9 mouse cellular contexts compared by ENCODE assay signal in genomic region chr5:111409412-111410044, GRCm38 (mm10). TPM values are rescaled to one million over a fixed set of nuclear protein-coding genes. Genes with fewer than 3 reads are reported as not detected.
DNase-seq lines count a peak whose midpoint lies in the region; ATAC-seq and TF ChIP-seq lines count a peak whose summit lies in the region.
"Had no signal": no experiment of that assay in that cellular context is flagged by ENCODE, and none has a peak within 500 bp of the region (broad histone marks: within the 10 kb centered on the region; RNA-seq: fewer than 3 reads in every experiment).

No protein-coding gene starts in this region.

- H3K4me3 ChIP-seq in neural tube, embryonic 11.5 days (ENCODE audit: low read depth, low read length) = no peak overlapping the region
- no peak overlapping the region for H3K4me3 ChIP-seq in intestine, embryonic 15.5 days (replicated peaks)
- H3K4me3 ChIP-seq in olfactory bulb, adult 2 months (ENCODE audit: insufficient read depth, low read depth, low read length) = no peak overlapping the region
- H3K4me3 ChIP-seq in forebrain, embryonic 16.5 days (replicated peaks; ENCODE audit: low read length) = no peak overlapping the region
- no peak overlapping the region for H3K4me3 ChIP-seq in hindbrain, embryonic 11.5 days (ENCODE audit: low read depth, low read length)

- DNase-seq in adrenal gland, postnatal 10 days = peak; percentile 42
- DNase-seq in adrenal gland, adult (ENCODE audit: inconsistent age in 2 of 2, low spot score in 1 of 2) = no peak
- peak; percentile 55 for DNase-seq in neural tube, embryonic 11.5 days (ENCODE audit: low spot score)
- no peak for DNase-seq in neural tube, embryonic 10.5 days (ENCODE audit: extremely low spot score, low spot score)
- DNase-seq in hindbrain, embryonic 11.5 days (ENCODE audit: low spot score) = no peak

- no peak overlapping the region for H3K4me2 ChIP-seq in neural tube, embryonic 11.5 days (ENCODE audit: low read depth)
- H3K4me2 ChIP-seq in intestine, embryonic 15.5 days (replicated peaks) = no peak overlapping the region
- H3K4me2 ChIP-seq in forebrain, embryonic 16.5 days (ENCODE audit: low read length) = no peak overlapping the region
- H3K4me2 ChIP-seq in hindbrain, embryonic 11.5 days (replicated peaks; ENCODE audit: low read depth, low read length) = no peak overlapping the region

- TF ChIP-seq POLR2A in olfactory bulb, adult 2 months (IDR thresholded peaks at IDR 0.05; ENCODE audit: insufficient read depth, low read depth, low read length) = no peak

- no peaks in the 10 kb centered on the region for H3K9me3 ChIP-seq in neural tube, embryonic 11.5 days (ENCODE audit: control insufficient read depth, low read length)
- no peaks in the 10 kb centered on the region for H3K9me3 ChIP-seq in intestine, embryonic 15.5 days
- no peaks in the 10 kb centered on the region for H3K9me3 ChIP-seq in forebrain, embryonic 16.5 days (ENCODE audit: control insufficient read depth, low read length)
- H3K9me3 ChIP-seq in hindbrain, embryonic 11.5 days (ENCODE audit: control insufficient read depth, low read length) = no peaks in the 10 kb centered on the region

- no peak for ATAC-seq in neural tube, embryonic 11.5 days (ENCODE audit: insufficient read depth, low FRiP score, low TSS enrichment)
- peak; percentile 32; the same call in 1 of the 2 replicates for ATAC-seq in intestine, embryonic 15.5 days
- no peak for ATAC-seq in forebrain, embryonic 16.5 days
- ATAC-seq in hindbrain, embryonic 11.5 days (ENCODE audit: low FRiP score) = no peak

- TF ChIP-seq CTCF in olfactory bulb, adult 2 months (IDR thresholded peaks at IDR 0.05; ENCODE audit: insufficient read depth, low read depth, low read length) = 0 out of 2 replicates have a peak, but pooled peaks have one; percentile 23

- no peak overlapping the region for H3K27ac ChIP-seq in neural tube, embryonic 11.5 days (ENCODE audit: low read depth, low read length)
- H3K27ac ChIP-seq in intestine, embryonic 15.5 days = peak overlapping the region; percentile 85; the same call in 1 of the 2 replicates
- H3K27ac ChIP-seq in olfactory bulb, adult 2 months (ENCODE audit: insufficient read depth, low read depth, low read length) = no peak overlapping the region
- no peak overlapping the region for H3K27ac ChIP-seq in forebrain, embryonic 16.5 days (ENCODE audit: low read length)
- no peak overlapping the region for H3K27ac ChIP-seq in hindbrain, embryonic 11.5 days (ENCODE audit: low read depth, low read length)

- 0 out of 2 replicates have a peak, but pooled peaks cover 2% of the 10 kb centered on the region for H3K27me3 ChIP-seq in neural tube, embryonic 11.5 days (ENCODE audit: control insufficient read depth, insufficient read depth, low read length)
- no peaks in the 10 kb centered on the region; the same call in 1 of the 2 replicates for H3K27me3 ChIP-seq in intestine, embryonic 15.5 days (replicated peaks)
- H3K27me3 ChIP-seq in forebrain, embryonic 16.5 days (replicated peaks; ENCODE audit: control insufficient read depth, insufficient read depth, low read length) = no peaks in the 10 kb centered on the region
- peaks cover 2% of the 10 kb centered on the region; the same call in 1 of the 2 replicates for H3K27me3 ChIP-seq in hindbrain, embryonic 11.5 days (ENCODE audit: control insufficient read depth, insufficient read depth, low read length)

- H3K9ac ChIP-seq in neural tube, embryonic 11.5 days (ENCODE audit: low read length) = no peak overlapping the region
- H3K9ac ChIP-seq in intestine, embryonic 15.5 days = no peak overlapping the region
- no peak overlapping the region for H3K9ac ChIP-seq in forebrain, embryonic 16.5 days (replicated peaks; ENCODE audit: low read depth, low read length)
- no peak overlapping the region for H3K9ac ChIP-seq in hindbrain, embryonic 11.5 days (ENCODE audit: low read depth, low read length)

- no peaks in the 10 kb centered on the region for H3K36me3 ChIP-seq in neural tube, embryonic 11.5 days (ENCODE audit: control insufficient read depth, insufficient read depth, low read length)
- H3K36me3 ChIP-seq in intestine, embryonic 15.5 days = no peaks in the 10 kb centered on the region
- no peaks in the 10 kb centered on the region for H3K36me3 ChIP-seq in forebrain, embryonic 16.5 days (ENCODE audit: control insufficient read depth, insufficient read depth)
- no peaks in the 10 kb centered on the region for H3K36me3 ChIP-seq in hindbrain, embryonic 11.5 days (ENCODE audit: control insufficient read depth, insufficient read depth, low read length)

- WGBS in neural tube, embryonic 11.5 days = 30% methylated on average over 1 of the region's 1 CpGs
- WGBS in intestine, embryonic 15.5 days = 7% methylated on average over 1 of the region's 1 CpGs
- WGBS in olfactory bulb, adult 2 months = 57% methylated on average over 1 of the region's 1 CpGs
- 20% methylated on average over 1 of the region's 1 CpGs for WGBS in forebrain, embryonic 16.5 days
- 48% methylated on average over 1 of the region's 1 CpGs for WGBS in hindbrain, embryonic 11.5 days

- H3K4me1 ChIP-seq in neural tube, embryonic 11.5 days (ENCODE audit: control insufficient read depth, insufficient read depth, low read length) = peaks cover 14% of the 10 kb centered on the region
- peaks cover 20% of the 10 kb centered on the region for H3K4me1 ChIP-seq in intestine, embryonic 15.5 days (replicated peaks)
- H3K4me1 ChIP-seq in olfactory bulb, adult 2 months (ENCODE audit: control insufficient read depth, insufficient read depth, low read length) = peaks cover 10% of the 10 kb centered on the region
- H3K4me1 ChIP-seq in forebrain, embryonic 16.5 days (replicated peaks; ENCODE audit: control insufficient read depth, insufficient read depth, low read length) = peaks cover 20% of the 10 kb centered on the region
- peaks cover 15% of the 10 kb centered on the region for H3K4me1 ChIP-seq in hindbrain, embryonic 11.5 days (replicated peaks; ENCODE audit: control insufficient read depth, insufficient read depth, low read length)

RNA-seq across cellular contexts. Expression of gene Mn1, which starts 7.6 kb away (rescaled TPM):
- total RNA-seq in adrenal gland, postnatal 10 days (2021) = 1 to 10 TPM; 6.4 to 8.5 TPM
- 25.6 and 27.3 TPM in 2 replicates for polyA plus RNA-seq in neural tube, embryonic 11.5 days (2014; fragmentation: Nextera tagmentation; extraction: Ambion mirVana)
- polyA plus RNA-seq in intestine, embryonic 15.5 days (2015; fragmentation: Nextera tagmentation; extraction: Ambion mirVana) = 8.0 and 8.7 TPM in 2 replicates
- polyA plus RNA-seq in olfactory bulb, adult 2 months (2012; ENCODE audit: insufficient read depth, insufficient read length, low replicate concordance, missing spikeins) = not detected in 2 replicates
- 99.6 and 106 TPM in 2 replicates for polyA plus RNA-seq in forebrain, embryonic 16.5 days (2015; fragmentation: Nextera tagmentation; extraction: Ambion mirVana)
- 41.9 and 42.5 TPM in 2 replicates for polyA plus RNA-seq in hindbrain, embryonic 11.5 days (2014; fragmentation: Nextera tagmentation; extraction: Ambion mirVana)
- polyA plus RNA-seq: C2C12 had no signal

Comparison
In these comparisons a context has a peak if more than half of its experiments do, and no peak if none do; other contexts are left out.
1. DNase-seq: peak in adrenal gland, postnatal 10 days (single experiment) and neural tube, embryonic 11.5 days (single experiment); none in adrenal gland, adult (0 of 2), neural tube, embryonic 10.5 days (single experiment) and hindbrain, embryonic 11.5 days (single experiment).